Comparison of ENCODE assay signal across 11 mouse cellular contexts in the genomic region with DNA sequence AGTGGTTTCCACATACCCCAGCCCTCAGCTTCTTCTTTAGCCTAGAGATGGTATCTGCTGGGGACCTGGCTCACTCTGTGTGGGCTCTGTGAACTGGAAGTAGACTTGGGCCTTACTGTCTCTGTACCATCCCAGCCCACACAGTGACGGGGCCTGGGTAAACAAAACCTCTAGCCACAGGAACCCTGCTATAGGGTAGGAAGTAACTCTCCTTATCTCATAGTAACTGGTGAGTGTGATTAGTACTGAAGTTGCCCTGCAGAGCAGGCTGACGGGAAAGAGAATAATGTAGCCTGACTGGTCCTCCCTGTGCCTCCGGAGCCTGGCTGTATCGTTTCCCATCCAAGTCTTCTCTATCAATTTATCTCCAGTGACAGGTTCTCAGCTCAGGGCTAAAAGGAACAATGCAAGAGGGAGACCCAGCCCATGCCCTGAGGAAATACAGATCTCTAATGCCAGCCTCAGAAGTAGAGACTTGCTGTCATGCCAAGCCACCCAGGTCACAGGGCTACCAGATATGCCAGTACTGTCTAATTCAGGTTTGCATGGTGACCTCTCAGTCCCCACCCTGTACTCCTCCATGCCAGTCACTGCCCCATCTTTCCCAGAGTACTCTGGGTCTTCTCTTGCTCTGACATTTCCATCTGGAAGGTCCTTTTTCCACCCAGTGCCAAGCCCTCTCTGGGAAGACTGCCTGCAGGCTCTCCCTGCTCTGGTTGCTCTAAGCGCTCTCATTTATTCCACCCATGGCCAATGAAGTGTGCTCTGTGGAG. TPM values are rescaled to one million over a fixed set of nuclear protein-coding genes. Genes with fewer than 3 reads are reported as not detected.
DNase-seq lines count a peak whose midpoint lies in the region; ATAC-seq and TF ChIP-seq lines count a peak whose summit lies in the region.
"Had no signal": no experiment of that assay in that cellular context is flagged by ENCODE, and none has a peak within 500 bp of the region (broad histone marks: within the 10 kb centered on the region; RNA-seq: fewer than 3 reads in every experiment).

No protein-coding gene starts in this region.

- H3K4me3 ChIP-seq in lung, embryonic 16.5 days (ENCODE audit: low read length) = no peak overlapping the region
- H3K4me3 ChIP-seq in lung, adult 2 months (replicated peaks; ENCODE audit: extremely low read depth, low read depth, low read length) = no peak overlapping the region
- H3K4me3 ChIP-seq in intestine, embryonic 15.5 days (replicated peaks) = no peak overlapping the region
- H3K4me3 ChIP-seq in small intestine, adult 2 months (ENCODE audit: low read depth, low read length) = no peak overlapping the region
- no peak overlapping the region for H3K4me3 ChIP-seq in forebrain, embryonic 11.5 days (ENCODE audit: low read depth, low read length)
- H3K4me3 ChIP-seq: limb, embryonic 10.5 days had no signal

- DNase-seq in heart, adult 11 months = peak; percentile 91
- DNase-seq in heart, postnatal 4 days = no peak
- DNase-seq in lung, adult 2 months = no peak
- no peak for DNase-seq in forebrain, embryonic 11.5 days (ENCODE audit: low spot score)
- DNase-seq in adrenal gland, adult 2 months = no peak

- no peak overlapping the region for H3K4me2 ChIP-seq in lung, embryonic 16.5 days (ENCODE audit: low read depth, low read length)
- H3K4me2 ChIP-seq in intestine, embryonic 15.5 days (replicated peaks) = peak overlapping the region; percentile 3; the same call in 1 of the 2 replicates
- H3K4me2 ChIP-seq in forebrain, embryonic 11.5 days (ENCODE audit: low read depth, low read length, severe bottlenecking) = no peak overlapping the region

- TF ChIP-seq POLR2A in lung, adult 2 months (IDR thresholded peaks at IDR 0.05; ENCODE audit: borderline replicate concordance, extremely low read depth, low read depth, low read length) = no peak
- TF ChIP-seq POLR2A in small intestine, adult 2 months (IDR thresholded peaks at IDR 0.05; ENCODE audit: low read depth, low read length) = no peak

- TF ChIP-seq CTCF in lung, adult 2 months (IDR thresholded peaks at IDR 0.05; ENCODE audit: insufficient read depth, low read length) = no peak
- no peak for TF ChIP-seq CTCF in small intestine, adult 2 months (IDR thresholded peaks at IDR 0.05; ENCODE audit: extremely low read depth, insufficient read length, insufficient replicate concordance, low read depth, low read length)

- no peaks in the 10 kb centered on the region for H3K9me3 ChIP-seq in lung, embryonic 16.5 days (ENCODE audit: control insufficient read depth, low read length)
- no peaks in the 10 kb centered on the region for H3K9me3 ChIP-seq in intestine, embryonic 15.5 days
- no peaks in the 10 kb centered on the region for H3K9me3 ChIP-seq in forebrain, embryonic 11.5 days (ENCODE audit: control insufficient read depth, low read length)
- H3K9me3 ChIP-seq: limb, embryonic 10.5 days had no signal

- ATAC-seq in lung, embryonic 16.5 days (ENCODE audit: low read depth) = peak; percentile 69
- peak; percentile 85 for ATAC-seq in intestine, embryonic 15.5 days
- ATAC-seq in forebrain, embryonic 11.5 days (replicated peaks; ENCODE audit: low FRiP score) = no peak
- ATAC-seq: forebrain, embryonic 16.5 days; midbrain, embryonic 16.5 days had no signal

- H3K36me3 ChIP-seq in lung, embryonic 16.5 days (ENCODE audit: control insufficient read depth, insufficient read depth, low read length) = no peaks in the 10 kb centered on the region
- no peaks in the 10 kb centered on the region for H3K36me3 ChIP-seq in intestine, embryonic 15.5 days
- no peaks in the 10 kb centered on the region for H3K36me3 ChIP-seq in small intestine, adult 2 months (ENCODE audit: control insufficient read depth, insufficient read depth, low read length)
- H3K36me3 ChIP-seq in forebrain, embryonic 11.5 days (ENCODE audit: control insufficient read depth, insufficient read depth, low read length) = no peaks in the 10 kb centered on the region
- H3K36me3 ChIP-seq: limb, embryonic 10.5 days had no signal

- H3K27ac ChIP-seq in lung, embryonic 16.5 days (ENCODE audit: low read length) = peak overlapping the region; percentile 78
- H3K27ac ChIP-seq in intestine, embryonic 15.5 days = peak overlapping the region; percentile 25; the same call in 1 of the 2 replicates
- H3K27ac ChIP-seq in small intestine, adult 2 months (ENCODE audit: insufficient read depth, low read depth, low read length) = peak overlapping the region; percentile 95
- H3K27ac ChIP-seq in forebrain, embryonic 11.5 days (ENCODE audit: low read depth, low read length) = no peak overlapping the region
- H3K27ac ChIP-seq: limb, embryonic 10.5 days had no signal

- WGBS in lung, embryonic 16.5 days = 22% methylated on average over 5 of the region's 5 CpGs
- WGBS in lung, adult 2 months = 42% methylated on average over 5 of the region's 5 CpGs
- 35% methylated on average over 5 of the region's 5 CpGs for WGBS in intestine, embryonic 15.5 days
- WGBS in small intestine, adult 2 months = 32% methylated on average over 5 of the region's 5 CpGs
- 85% methylated on average over 5 of the region's 5 CpGs for WGBS in forebrain, embryonic 11.5 days

- H3K27me3 ChIP-seq in lung, embryonic 16.5 days (ENCODE audit: control insufficient read depth, insufficient read depth, low read depth, low read length) = no peaks in the 10 kb centered on the region
- no peaks in the 10 kb centered on the region for H3K27me3 ChIP-seq in intestine, embryonic 15.5 days (replicated peaks)
- no peaks in the 10 kb centered on the region for H3K27me3 ChIP-seq in small intestine, adult 2 months (ENCODE audit: control insufficient read depth, insufficient read depth, low read length)
- no peaks in the 10 kb centered on the region for H3K27me3 ChIP-seq in forebrain, embryonic 11.5 days (ENCODE audit: control insufficient read depth, insufficient read depth, low read length)

- H3K9ac ChIP-seq in lung, embryonic 16.5 days (ENCODE audit: low read length) = no peak overlapping the region
- H3K9ac ChIP-seq in intestine, embryonic 15.5 days = no peak overlapping the region
- H3K9ac ChIP-seq in forebrain, embryonic 11.5 days (ENCODE audit: low read length) = no peak overlapping the region

- peaks cover 22% of the 10 kb centered on the region for H3K4me1 ChIP-seq in lung, embryonic 16.5 days (replicated peaks; ENCODE audit: control insufficient read depth, insufficient read depth, low read length)
- peaks cover 10% of the 10 kb centered on the region for H3K4me1 ChIP-seq in lung, adult 2 months (ENCODE audit: control insufficient read depth, insufficient read depth, low read length)
- H3K4me1 ChIP-seq in intestine, embryonic 15.5 days (replicated peaks) = peaks cover 16% of the 10 kb centered on the region
- H3K4me1 ChIP-seq in small intestine, adult 2 months (ENCODE audit: control insufficient read depth, insufficient read depth, insufficient read length, low read length) = peaks cover 28% of the 10 kb centered on the region
- H3K4me1 ChIP-seq in forebrain, embryonic 11.5 days (replicated peaks; ENCODE audit: control insufficient read depth, insufficient read depth, low read length) = no peaks in the 10 kb centered on the region
- H3K4me1 ChIP-seq: limb, embryonic 10.5 days had no signal

RNA-seq across cellular contexts. Expression of a gene that starts 29.5 kb away (rescaled TPM):
- 10 to 100 TPM; 10.6 to 12.2 TPM for total RNA-seq in heart, postnatal 4 days (2021)
- 4.5 and 4.8 TPM in 2 replicates for polyA plus RNA-seq in lung, embryonic 16.5 days (2015; fragmentation: Nextera tagmentation; extraction: Ambion mirVana)
- polyA plus RNA-seq in lung, adult 2 months (2012; rRNA removed) = 25.0 and 25.2 TPM in 2 replicates
- polyA plus RNA-seq in intestine, embryonic 15.5 days (2015; fragmentation: Nextera tagmentation; extraction: Ambion mirVana) = 2.7 TPM in 2 replicates
- 4.0 and 67.8 TPM in 2 replicates for polyA plus RNA-seq in small intestine, adult 2 months (2012; rRNA removed)
- polyA plus RNA-seq in forebrain, embryonic 11.5 days (2014; fragmentation: Nextera tagmentation; extraction: Ambion mirVana) = 0.23 and 0.29 TPM in 2 replicates
- 1 to 10 TPM; 1.9 to 5.0 TPM for total RNA-seq in adrenal gland, adult 2 months (2021)
- 3.8 and 4.8 TPM in 2 replicates for polyA plus RNA-seq in adrenal gland, adult 2 months (2012; rRNA removed)
- polyA plus RNA-seq: forebrain, embryonic 16.5 days had no signal

RNA-seq across cellular contexts. Expression of a gene that starts 50.5 kb away (rescaled TPM):
- 10 to 100 TPM; 20.4 to 22.1 TPM for total RNA-seq in heart, postnatal 4 days (2021)
- polyA plus RNA-seq in lung, embryonic 16.5 days (2015; fragmentation: Nextera tagmentation; extraction: Ambion mirVana) = 21.8 and 22.3 TPM in 2 replicates
- 10.9 and 14.7 TPM in 2 replicates for polyA plus RNA-seq in lung, adult 2 months (2012; rRNA removed)
- 20.3 and 21.0 TPM in 2 replicates for polyA plus RNA-seq in intestine, embryonic 15.5 days (2015; fragmentation: Nextera tagmentation; extraction: Ambion mirVana)
- polyA plus RNA-seq in small intestine, adult 2 months (2012; rRNA removed) = 3.3 and 6.9 TPM in 2 replicates
- polyA plus RNA-seq in forebrain, embryonic 11.5 days (2014; fragmentation: Nextera tagmentation; extraction: Ambion mirVana) = 31.0 and 33.2 TPM in 2 replicates
- total RNA-seq in adrenal gland, adult 2 months (2021) = 10 to 100 TPM; 15.3 to 25.1 TPM
- 6.3 and 8.2 TPM in 2 replicates for polyA plus RNA-seq in adrenal gland, adult 2 months (2012; rRNA removed)
